Mouse (Mus musculus): ENCODE results near the gene Prpf38b. TPM values are rescaled to one million over a fixed set of nuclear protein-coding genes. Genes with fewer than 3 reads are reported as not detected.
"Not testable (repeated sequence)": the region's sequence is repeated elsewhere in the genome, so short reads cannot be mapped to it uniquely, and the experiment has no call there.

Gene Prpf38b
- total RNA-seq, 2 experiments from 2014 or later: 49.6 to 58.4 TPM

DNA sequence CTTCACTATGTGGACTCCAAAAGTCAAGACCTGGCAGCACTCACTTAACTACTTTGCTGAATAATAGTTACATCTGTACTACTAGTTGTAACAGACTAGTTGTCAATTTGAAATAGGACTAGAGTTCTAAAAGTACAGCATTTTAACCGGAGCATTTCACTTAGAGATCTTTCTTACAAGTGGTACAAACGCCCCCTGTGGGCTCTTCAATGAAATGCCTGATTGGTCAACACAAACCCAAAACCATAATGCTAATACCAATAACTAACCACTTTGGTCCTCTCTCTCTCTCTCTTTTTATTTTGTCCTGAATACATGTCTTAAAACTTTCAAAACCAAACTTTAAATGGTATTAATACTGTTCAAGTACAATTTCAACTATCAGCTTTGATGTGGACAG, 9.5 kb downstream of the Prpf38b start:
- DNase-seq (ENCODE audit: low spot score in 2 of 2): no peak

DNA sequence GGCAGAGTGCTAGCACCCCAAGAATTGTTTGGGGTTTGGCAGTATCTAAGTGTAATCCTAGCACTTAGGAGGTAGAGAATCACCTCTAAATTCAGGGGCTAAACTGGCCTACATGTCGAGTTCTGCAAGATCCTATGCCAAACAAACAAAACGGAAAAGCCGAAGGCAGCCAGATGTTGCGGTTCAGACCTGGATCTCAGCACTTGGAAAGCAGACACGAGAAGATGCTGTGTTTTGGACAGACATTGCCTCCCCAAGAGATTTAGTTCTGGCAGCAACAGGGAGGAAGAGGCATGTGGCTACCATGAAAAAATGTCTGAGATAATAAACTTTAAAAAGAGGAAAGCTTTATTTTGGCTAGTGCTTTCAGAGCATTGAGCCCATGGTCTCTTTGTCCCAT, 10.8 kb downstream of the Prpf38b start:
- DNase-seq (ENCODE audit: low spot score in 2 of 2): no peak

- no peak for DNase-seq (ENCODE audit: low spot score in 2 of 2)
Observed at GRCm38 (mm10) chr3:108900147-108900546, 11.4 kb downstream of the Prpf38b start.

- DNase-seq (ENCODE audit: low spot score in 2 of 2): no peak
Observed at GRCm38 (mm10) chr3:108898640-108899039, 12.9 kb downstream of the Prpf38b start.

- no peak for DNase-seq (ENCODE audit: low spot score in 2 of 2)
Observed at GRCm38 (mm10) chr3:108892914-108893313, 18.6 kb downstream of the Prpf38b start.

DNA sequence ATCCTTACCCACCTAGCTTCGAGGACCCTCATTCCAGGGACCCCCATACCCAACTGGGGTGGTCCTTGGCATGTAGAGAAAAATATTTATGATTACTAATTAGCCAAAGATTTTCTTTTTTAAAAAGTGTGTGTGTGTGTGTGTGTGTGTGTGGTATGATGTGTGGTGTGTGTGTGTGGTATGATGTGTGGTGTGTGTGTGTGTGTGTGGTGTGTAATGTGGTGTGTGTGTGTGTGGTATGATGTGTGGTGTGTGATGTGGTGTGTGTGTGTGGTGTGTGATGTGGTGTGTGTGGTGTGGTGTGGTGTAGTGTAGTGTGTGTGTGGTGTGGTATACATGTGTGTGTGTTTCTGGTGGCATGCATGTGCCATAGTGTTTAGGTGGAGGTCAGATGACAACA, 19.4 kb downstream of the Prpf38b start:
- DNase-seq (ENCODE audit: low spot score in 2 of 2): no peak

- no peak for DNase-seq (ENCODE audit: low spot score in 2 of 2)
Observed at GRCm38 (mm10) chr3:108889908-108890307, 21.6 kb downstream of the Prpf38b start, which contains the start of gene Fndc7. Gene Fndc7, minus strand, starts transcription at chr3:108890008.

DNA sequence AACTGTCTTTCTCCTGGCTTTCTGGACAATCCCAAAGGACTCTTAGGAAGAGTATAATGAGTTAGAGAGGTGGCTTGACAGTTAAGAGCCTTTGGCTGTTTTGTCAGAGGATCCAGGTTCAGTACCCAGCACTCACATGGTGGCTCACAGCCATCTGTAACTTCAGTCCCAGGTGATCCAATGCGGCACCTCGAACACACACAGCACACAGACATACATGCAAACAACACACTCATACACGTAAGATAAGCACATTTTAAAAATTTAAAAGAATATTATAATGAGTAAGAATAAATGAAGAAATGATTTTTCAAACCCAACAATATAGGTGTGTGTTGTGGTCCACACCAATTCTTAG, 23.9 kb downstream of the Prpf38b start:
- DNase-seq (ENCODE audit: low spot score in 2 of 2): no peak

GRCm38 (mm10) chr3:108886934-108887617, 24.5 kb downstream of the Prpf38b start:
- no peak for DNase-seq (ENCODE audit: low spot score in 2 of 2)

GRCm38 (mm10) chr3:108885686-108886530, 25.6 kb downstream of the Prpf38b start:
- DNase-seq (ENCODE audit: low spot score in 2 of 2): no peak

- no peak for DNase-seq (ENCODE audit: low spot score in 2 of 2)
Observed at GRCm38 (mm10) chr3:108884706-108885289, 26.7 kb downstream of the Prpf38b start.

GRCm38 (mm10) chr3:108883067-108883466, 28.5 kb downstream of the Prpf38b start:
- DNase-seq (ENCODE audit: low spot score in 2 of 2): no peak

GRCm38 (mm10) chr3:108881873-108882272, 29.7 kb downstream of the Prpf38b start:
- DNase-seq (ENCODE audit: low spot score in 2 of 2): not testable (repeated sequence)

DNA sequence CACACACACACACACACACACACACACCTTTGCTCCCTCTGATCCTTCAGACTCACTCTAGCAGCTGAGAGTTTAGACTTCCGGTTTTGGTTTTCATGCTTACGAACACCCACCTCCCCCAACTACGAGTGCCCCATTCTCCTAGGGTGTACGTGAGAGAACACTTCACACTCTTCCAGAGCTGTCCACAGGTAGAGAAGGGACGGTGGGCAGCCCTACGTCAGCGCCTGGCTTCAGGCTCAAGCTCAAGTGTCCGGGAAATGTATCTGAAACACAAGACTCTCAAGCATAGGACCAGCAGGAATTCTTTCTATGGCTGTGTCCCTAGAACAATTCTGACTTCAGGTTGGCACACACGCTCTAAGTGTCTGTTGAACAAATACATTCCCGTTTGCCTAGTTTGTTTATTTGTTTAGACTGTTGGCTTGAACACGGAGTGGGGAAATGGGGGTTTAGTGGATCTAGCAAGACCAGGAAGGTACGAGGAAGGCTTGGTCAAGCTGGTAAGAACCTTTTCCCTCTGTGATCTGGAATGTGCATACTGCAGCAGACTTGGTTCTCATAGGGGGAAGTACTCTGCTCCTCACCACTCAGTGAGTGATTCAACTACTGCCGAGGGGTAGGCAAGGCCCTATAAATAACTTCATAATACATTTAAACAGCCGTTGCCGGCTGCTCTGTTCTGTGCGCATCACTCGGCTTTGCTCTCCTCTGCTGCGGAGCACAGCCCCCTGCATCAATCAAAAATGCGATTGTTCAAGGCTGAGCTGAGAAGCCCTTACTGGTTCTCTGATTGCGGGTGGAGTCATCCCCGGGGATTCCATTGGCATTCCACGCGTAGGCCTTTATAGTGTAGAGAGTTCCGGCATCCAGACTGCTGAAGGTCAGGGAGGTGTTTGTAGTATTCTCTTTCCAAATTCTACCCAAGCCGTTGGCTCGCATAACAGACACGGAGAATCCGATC, 30.7 kb downstream of the Prpf38b start:
- DNase-seq (ENCODE audit: low spot score in 2 of 2): peak in 1 of 2 experiments; percentile 31

GRCm38 (mm10) chr3:108879836-108880435, 31.6 kb downstream of the Prpf38b start:
- DNase-seq (ENCODE audit: low spot score in 2 of 2): no peak

GRCm38 (mm10) chr3:108879129-108879528, 32.4 kb downstream of the Prpf38b start:
- no peak for DNase-seq (ENCODE audit: low spot score in 2 of 2)

DNA sequence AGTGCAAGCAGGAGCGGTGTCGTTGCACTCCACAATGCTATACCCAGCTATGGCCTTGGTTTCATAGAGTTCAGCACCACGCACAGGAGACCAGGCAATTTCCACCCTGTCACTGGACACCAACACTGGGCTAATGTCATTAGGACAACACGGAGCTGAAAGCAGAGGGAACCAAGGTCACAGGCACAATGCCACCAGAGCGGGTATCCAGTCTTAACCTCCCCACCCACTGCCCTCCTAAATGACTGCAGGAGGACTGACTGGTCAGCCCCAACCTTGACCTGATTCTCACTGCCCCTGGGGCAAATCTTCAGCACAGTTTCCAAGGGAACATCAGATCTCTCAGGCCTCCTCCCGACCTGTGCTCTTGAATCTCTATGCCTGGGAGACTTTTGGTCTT, 40.9 kb downstream of the Prpf38b start:
- no peak for DNase-seq (ENCODE audit: low spot score in 2 of 2)

DNA sequence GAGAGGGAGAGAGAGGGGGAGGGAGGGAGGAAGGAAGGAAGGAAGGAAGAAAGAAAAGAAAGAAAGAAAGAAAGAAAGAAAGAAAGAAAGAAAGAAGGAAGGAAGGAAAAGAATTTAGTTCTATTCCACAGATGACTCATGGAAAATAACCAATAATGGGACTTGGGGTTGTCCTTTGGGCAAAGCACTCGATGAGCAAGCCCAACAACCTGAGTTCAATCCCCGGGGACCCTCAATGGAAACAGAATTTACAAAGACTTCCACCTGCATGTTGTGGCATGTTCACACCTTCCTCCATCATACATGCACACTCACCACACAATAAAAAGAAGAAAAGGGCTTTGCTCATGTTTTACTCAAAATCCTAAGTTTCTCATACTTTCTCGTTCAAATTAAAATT, 44.1 kb downstream of the Prpf38b start:
- DNase-seq (ENCODE audit: low spot score in 2 of 2): no peak

GRCm38 (mm10) chr3:108865676-108866075, 45.9 kb downstream of the Prpf38b start:
- no peak for DNase-seq (ENCODE audit: low spot score in 2 of 2)

DNA sequence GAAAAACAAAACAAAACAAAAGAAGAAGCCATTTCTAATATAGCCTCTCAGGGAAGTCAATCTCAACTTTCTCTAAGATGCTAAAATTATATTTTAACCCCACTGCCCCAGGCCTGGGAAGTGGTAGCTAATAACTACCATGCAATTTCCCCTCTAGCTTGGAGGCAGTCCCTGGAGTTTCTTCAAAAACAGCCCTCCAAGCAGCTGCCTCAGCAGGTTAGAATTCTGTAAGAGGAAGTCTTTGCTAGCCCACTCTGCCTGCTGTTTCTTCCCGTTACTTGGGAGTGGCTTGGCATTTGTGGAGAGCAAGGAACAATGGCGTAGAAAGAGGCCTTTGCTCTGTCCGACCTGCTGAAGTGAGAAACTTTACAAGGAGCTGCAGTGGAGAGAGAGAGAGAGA, 46.4 kb downstream of the Prpf38b start:
- DNase-seq (ENCODE audit: low spot score in 2 of 2): no peak

DNA sequence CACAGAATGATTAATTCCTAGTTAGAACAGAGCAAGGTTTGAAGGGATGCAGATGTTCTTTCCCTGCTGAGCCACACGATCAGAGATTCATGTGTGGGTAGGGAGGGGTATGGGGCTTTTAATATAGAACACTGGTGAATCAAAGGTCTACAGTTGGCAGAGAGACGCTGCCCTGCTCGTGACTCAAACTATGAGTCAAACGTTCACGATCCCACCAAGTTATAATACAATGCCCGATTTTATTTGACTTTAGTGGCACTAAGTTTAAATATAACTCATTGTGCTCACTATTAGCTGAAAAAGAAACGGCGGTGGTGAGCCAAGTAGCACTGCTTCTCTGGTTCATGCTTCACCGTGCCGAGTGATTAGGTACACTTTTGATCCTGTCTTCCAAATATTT, 48.4 kb downstream of the Prpf38b start:
- DNase-seq (ENCODE audit: low spot score in 2 of 2): no peak

Data from layer of hippocampus, postnatal 10 days (tissue).